Mouse (Mus musculus) erythroblast, embryonic 14.5 days (primary cell): ENCODE results near the gene Hmx3. TPM values are rescaled to one million over a fixed set of nuclear protein-coding genes. Genes with fewer than 3 reads are reported as not detected.
A peak's percentile ranks its signal among the peaks of the same experiment; 100 is the strongest.

Experiments used
- H3K27me3 ChIP-seq: 2 replicates; pipeline ENCODE4 v1.6.1; 2012; ENCODE audit warnings: inconsistent platforms; ENCODE audit not compliant: control insufficient read depth
- H3K36me3 ChIP-seq: 2 replicates; pipeline ENCODE4 v1.6.1; 2012; ENCODE audit warnings: mild to moderate bottlenecking, inconsistent platforms; ENCODE audit not compliant: control insufficient read depth
- H3K4me1 ChIP-seq: 2 replicates; pipeline ENCODE4 v1.6.1; 2012; ENCODE audit warnings: inconsistent platforms; ENCODE audit not compliant: control insufficient read depth
- H3K4me3 ChIP-seq: replicated peaks from 2 replicates; pipeline ENCODE3; 2012; ENCODE audit warnings: moderate library complexity, mild to moderate bottlenecking, inconsistent platforms
- H3K9me3 ChIP-seq: 2 replicates; pipeline ENCODE4 v1.6.1; 2012; ENCODE audit warnings: low read length, inconsistent platforms, mixed read lengths; ENCODE audit not compliant: control insufficient read depth
- GATA1 ChIP-seq: IDR thresholded peaks from 2 replicates; pipeline ENCODE4 v1.6.1; 2012; ENCODE audit warnings: low read length, inconsistent platforms, mixed read lengths
- TAL1 ChIP-seq: IDR thresholded peaks from 3 replicates; pipeline ENCODE4 v1.6.1; 2012; ENCODE audit warnings: low read length, inconsistent platforms, mixed read lengths
- polyA plus RNA-seq: library from polyadenylated mRNA; stranded (reverse); fragments of >175 nt; gene quantifications from 2 replicates; pipeline ENCODE4 v1.2.3, GENCODE M21; 2012

Gene Hmx3
- polyA plus RNA-seq, 1 experiment = not detected

GRCm38 (mm10) chr7:131555301-131556081, 12.8 kb downstream of the Hmx3 start:
- H3K27me3 ChIP-seq = peaks cover 92% of the 10 kb centered on the region
- H3K9me3 ChIP-seq = peaks cover 33% of the 10 kb centered on the region
- H3K4me3 ChIP-seq = no peak overlapping the region
- H3K4me1 ChIP-seq = peaks cover 8% of the 10 kb centered on the region
- no peak for TF ChIP-seq TAL1
- no peak for TF ChIP-seq GATA1
- H3K36me3 ChIP-seq = no peaks in the 10 kb centered on the region; the same call in 1 of the 2 replicates

GRCm38 (mm10) chr7:131556116-131556515, 13.4 kb downstream of the Hmx3 start:
- Histone ChIP-seq H3K27me3 (peaks cover 86% of the 10 kb centered on the region), H3K4me1 (peaks cover 8% of the 10 kb centered on the region)

GRCm38 (mm10) chr7:131556541-131557271, 14.0 kb downstream of the Hmx3 start:
- H3K4me1 ChIP-seq = peaks cover 13% of the 10 kb centered on the region
- TF ChIP-seq GATA1 = no peak
- no peak for TF ChIP-seq TAL1
- H3K36me3 ChIP-seq = peaks cover 12% of the 10 kb centered on the region
- peaks cover 33% of the 10 kb centered on the region for H3K9me3 ChIP-seq
- no peak overlapping the region for H3K4me3 ChIP-seq
- peaks cover 80% of the 10 kb centered on the region for H3K27me3 ChIP-seq

More at GRCm38 (mm10) chr7:131556116-131556515, 13.4 kb downstream of the Hmx3 start:
- TF ChIP-seq TAL1 (no peak), GATA1 (no peak)
- Histone ChIP-seq H3K36me3 (peaks cover 6% of the 10 kb centered on the region), H3K9me3 (peaks cover 33% of the 10 kb centered on the region), H3K4me3 (no peak overlapping the region)

GRCm38 (mm10) chr7:131557751-131558150, 15.1 kb downstream of the Hmx3 start:
- H3K9me3 ChIP-seq = peaks cover 30% of the 10 kb centered on the region
- peaks cover 22% of the 10 kb centered on the region for H3K36me3 ChIP-seq
- no peak overlapping the region for H3K4me3 ChIP-seq
- peaks cover 24% of the 10 kb centered on the region for H3K4me1 ChIP-seq
- TF ChIP-seq TAL1 = no peak
- no peak for TF ChIP-seq GATA1
- H3K27me3 ChIP-seq = peaks cover 69% of the 10 kb centered on the region

- Histone ChIP-seq H3K4me3 (peak within 1 kb of the TSS; percentile 74), H3K36me3 (peaks cover 46% of the 10 kb centered on the region), H3K9me3 (peaks cover 19% of the 10 kb centered on the region), H3K4me1 (peaks cover 35% of the 10 kb centered on the region), H3K27me3 (peaks cover 45% of the 10 kb centered on the region)
- no peak for TF ChIP-seq TAL1
- TF ChIP-seq GATA1 = no peak
Observed at GRCm38 (mm10) chr7:131559986-131560696, 17.5 kb downstream of the Hmx3 start, which contains the start of gene Bub3. Gene Bub3 (plus strand): TSS chr7:131560222.

GRCm38 (mm10) chr7:131560697-131561042, 18.0 kb downstream of the Hmx3 start:
- peaks cover 34% of the 10 kb centered on the region for H3K4me1 ChIP-seq
- H3K9me3 ChIP-seq = peaks cover 14% of the 10 kb centered on the region
- peaks cover 51% of the 10 kb centered on the region for H3K36me3 ChIP-seq
- peaks cover 40% of the 10 kb centered on the region for H3K27me3 ChIP-seq
- H3K4me3 ChIP-seq = peak overlapping the region; percentile 74
- TF ChIP-seq TAL1 = no peak
- no peak for TF ChIP-seq GATA1

- no peak overlapping the region for H3K4me3 ChIP-seq
- peaks cover 57% of the 10 kb centered on the region for H3K36me3 ChIP-seq
- TF ChIP-seq GATA1 (no peak), TAL1 (no peak)
- H3K9me3 ChIP-seq = no peaks in the 10 kb centered on the region
- no peaks in the 10 kb centered on the region for H3K27me3 ChIP-seq
- H3K4me1 ChIP-seq = no peaks in the 10 kb centered on the region
Observed at GRCm38 (mm10) chr7:131575246-131575645, 32.6 kb downstream of the Hmx3 start.

- H3K4me3 ChIP-seq = no peak overlapping the region
- H3K36me3 ChIP-seq = no peaks in the 10 kb centered on the region
- TF ChIP-seq GATA1 (no peak), TAL1 (no peak)
- no peaks in the 10 kb centered on the region for H3K9me3 ChIP-seq
- no peaks in the 10 kb centered on the region for H3K4me1 ChIP-seq
- no peaks in the 10 kb centered on the region; the same call in 1 of the 2 replicates for H3K27me3 ChIP-seq
Observed at GRCm38 (mm10) chr7:131582178-131582577, 39.5 kb downstream of the Hmx3 start.

GRCm38 (mm10) chr7:131585551-131585950, 42.9 kb downstream of the Hmx3 start:
- TF ChIP-seq TAL1 (no peak), GATA1 (no peak)
- Histone ChIP-seq H3K36me3 (no peaks in the 10 kb centered on the region), H3K9me3 (no peaks in the 10 kb centered on the region), H3K4me1 (no peaks in the 10 kb centered on the region), H3K27me3 (no peaks in the 10 kb centered on the region; the same call in 1 of the 2 replicates), H3K4me3 (no peak overlapping the region)

Other genes with a start within 250 kb of the Hmx3 start
- gene Cuzd1, start 220.6 kb upstream of the Hmx3 start, polyA plus RNA-seq = not detected in 2 replicates
- gene Fam24b, start 213.4 kb upstream of the Hmx3 start, polyA plus RNA-seq = not detected in 2 replicates
- not detected in 2 replicates for gene Fam24a, start 209.0 kb upstream of the Hmx3 start, polyA plus RNA-seq
- 1.5 and 1.8 TPM in 2 replicates for gene 2310057M21Rik, start 180.1 kb upstream of the Hmx3 start, polyA plus RNA-seq
- gene Pstk, start 171.7 kb upstream of the Hmx3 start, polyA plus RNA-seq = 1.7 and 2.4 TPM in 2 replicates
- gene Ikzf5, start 132.3 kb upstream of the Hmx3 start, polyA plus RNA-seq = 1.7 and 2.3 TPM in 2 replicates
- 0.08 and 0.17 TPM in 2 replicates for gene Acadsb, start 132.3 kb upstream of the Hmx3 start, polyA plus RNA-seq
- gene Hmx2, start 5.9 kb downstream of the Hmx3 start, polyA plus RNA-seq = not detected in 2 replicates
- 3.2 and 4.1 TPM in 2 replicates for gene Bub3, start 17.4 kb downstream of the Hmx3 start, polyA plus RNA-seq